Mouse (Mus musculus) lung, postnatal 10 days (tissue): ENCODE measurements at regions not wholly inside any gene's neighbourhood (a gene's known extent, or its start where the extent isn't known, plus 50 kb on each side); places are given as distances from the start of the nearest gene placed in this dataset.

Experiments
- DNase-seq: peaks from one replicate; pipeline ENCODE4 v3.0.0; 2021

GRCm38 (mm10) chr6:143491380-143491779, 324.4 kb downstream of the Etnk1 start:
- DNase-seq = no peak

DNA sequence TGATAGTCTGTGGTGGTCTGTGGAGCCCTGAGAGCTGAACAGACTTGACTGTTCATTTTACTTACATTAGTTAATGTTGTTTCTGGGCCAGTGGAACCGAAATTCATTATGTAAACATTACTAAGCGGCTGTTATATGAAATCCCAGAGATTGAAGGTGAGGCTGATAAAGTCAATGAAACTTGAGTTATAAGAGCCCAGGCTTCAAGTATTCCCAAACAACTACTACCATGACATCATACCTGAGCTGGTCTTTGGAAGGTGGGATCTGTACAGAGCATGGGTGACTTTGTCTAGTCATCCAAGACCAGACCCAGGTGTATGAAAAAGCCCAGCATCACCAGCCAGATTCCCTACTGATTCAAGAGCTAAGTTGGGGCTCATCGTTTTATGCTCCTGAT, 326.5 kb downstream of the Etnk1 start:
- no peak for DNase-seq

GRCm38 (mm10) chr6:143494341-143494740, 327.3 kb downstream of the Etnk1 start:
- DNase-seq = peak; percentile 19

DNA sequence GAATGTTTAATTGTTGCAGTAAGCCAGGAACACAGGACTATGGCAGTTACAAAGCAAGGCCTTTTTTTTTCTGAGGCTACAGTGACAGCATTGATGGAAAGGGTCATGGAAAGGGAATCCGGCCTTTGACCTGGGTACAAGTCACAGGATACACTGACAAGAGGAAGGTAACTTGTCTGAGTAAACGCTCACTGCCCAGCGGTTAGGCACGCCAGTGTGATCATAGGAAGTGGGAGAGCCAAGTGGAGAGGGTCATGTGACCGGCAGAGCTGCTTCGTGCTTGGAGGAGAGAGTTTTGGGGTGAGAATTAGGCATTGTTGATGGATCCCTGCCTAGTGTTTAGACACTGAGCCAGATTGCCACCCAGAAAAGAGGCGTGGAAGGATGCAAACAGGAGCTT, 327.9 kb downstream of the Etnk1 start:
- DNase-seq = peak; percentile 16

- DNase-seq = no peak
Observed at GRCm38 (mm10) chr6:143498764-143499163, 331.7 kb downstream of the Etnk1 start.

DNA sequence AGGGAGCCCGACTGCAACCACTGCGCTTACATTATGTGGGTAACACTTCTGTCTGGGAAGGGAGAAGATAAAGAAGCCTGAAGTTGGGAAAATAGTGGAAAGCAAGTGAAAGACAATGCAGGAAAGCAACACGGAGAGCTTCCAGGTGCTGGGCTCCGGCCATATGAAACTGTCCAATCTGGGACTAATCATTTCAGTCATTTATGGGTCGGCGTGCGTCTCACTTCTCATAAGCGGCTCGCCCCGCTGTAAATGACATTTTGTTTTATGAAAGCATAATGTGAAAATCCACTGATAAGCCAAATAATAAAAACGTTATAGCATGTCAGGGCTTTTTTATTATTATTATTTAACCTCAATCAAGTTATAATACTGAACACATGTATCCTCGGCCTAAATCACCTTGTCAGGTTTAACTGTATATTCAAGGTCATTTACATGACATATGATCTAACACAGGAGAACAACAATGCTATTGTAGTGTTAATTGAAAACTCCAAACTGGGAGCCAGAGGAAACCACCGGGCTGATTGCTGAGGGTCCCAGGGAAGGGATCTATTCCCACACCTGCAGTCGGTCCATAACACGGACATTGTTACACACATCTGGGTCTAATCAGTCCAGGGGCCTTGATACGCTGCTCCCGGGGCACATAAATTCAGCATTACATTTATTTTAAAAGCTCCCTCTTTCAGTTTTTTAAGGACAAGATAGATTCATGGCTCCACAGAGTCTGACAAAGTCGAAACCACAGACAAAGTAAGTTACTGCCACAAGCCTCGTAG, 332.4 kb downstream of the Etnk1 start:
- DNase-seq = no peak

GRCm38 (mm10) chr6:143502803-143503202, 335.8 kb downstream of the Etnk1 start:
- no peak for DNase-seq

DNA sequence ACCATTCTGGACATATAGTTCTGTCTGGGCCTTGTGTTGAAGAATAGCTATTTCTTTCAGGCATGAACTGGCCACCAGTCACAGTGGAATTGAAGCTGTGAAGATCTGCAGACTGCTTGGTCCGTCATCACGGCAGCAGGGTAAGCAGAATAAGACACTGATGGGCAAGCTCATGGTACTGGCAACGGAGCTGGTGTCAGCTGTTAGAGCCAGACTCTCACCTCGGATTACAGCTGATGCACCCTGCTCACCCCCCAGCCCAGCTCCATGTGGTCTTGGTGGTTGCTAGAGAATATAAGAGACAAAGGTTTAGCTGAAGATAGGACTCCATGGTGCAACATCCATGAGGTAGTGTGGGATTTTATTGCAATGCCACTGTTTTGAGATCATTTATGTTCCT, 336.9 kb downstream of the Etnk1 start:
- no peak for DNase-seq

- no peak for DNase-seq
Observed at GRCm38 (mm10) chr6:143513459-143513858, 346.4 kb downstream of the Etnk1 start.

- no peak for DNase-seq
Observed at GRCm38 (mm10) chr6:143515137-143515536, 348.1 kb downstream of the Etnk1 start.

- DNase-seq = no peak
Observed at GRCm38 (mm10) chr6:143516746-143517145, 349.7 kb downstream of the Etnk1 start.

DNA sequence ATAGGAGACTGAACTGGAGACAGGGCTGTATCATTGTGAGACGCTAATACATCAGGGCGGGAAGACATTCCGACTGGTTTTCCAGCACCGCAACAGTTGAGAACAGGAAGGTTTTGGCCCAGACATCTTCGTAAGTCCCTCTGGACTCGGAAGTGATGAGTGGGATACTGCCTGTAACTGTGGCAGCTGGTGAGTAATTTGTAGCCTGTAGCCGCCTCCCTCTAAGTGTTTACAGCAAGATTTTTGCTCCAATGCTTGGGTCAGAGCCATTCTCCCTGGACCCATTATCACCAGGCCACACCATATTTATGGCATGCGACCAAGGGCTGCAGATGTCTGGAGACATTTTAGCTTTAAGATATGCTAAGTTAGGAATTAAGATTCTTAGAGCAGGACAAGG, 351.5 kb downstream of the Etnk1 start:
- DNase-seq = no peak

DNA sequence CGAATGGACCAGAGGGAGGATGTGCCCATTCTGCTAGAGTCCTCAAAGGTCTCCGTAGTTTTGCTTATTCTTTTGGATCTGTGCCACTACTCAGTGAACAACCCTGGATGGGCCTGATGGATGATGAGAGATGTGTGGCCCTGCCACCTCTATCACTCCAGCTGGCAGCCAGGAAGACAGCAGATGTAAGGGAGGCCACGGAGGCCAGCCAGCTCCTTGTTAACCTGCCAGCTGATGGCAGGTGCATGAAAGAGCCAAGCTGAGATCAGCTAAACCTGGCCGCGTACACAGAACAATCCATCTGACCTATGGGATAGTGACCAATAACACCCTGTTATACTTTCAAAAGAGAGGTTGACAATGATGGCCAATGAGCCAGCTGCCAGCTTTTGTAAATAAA, 352.6 kb downstream of the Etnk1 start:
- DNase-seq = no peak

- DNase-seq = no peak
Observed at GRCm38 (mm10) chr6:143525092-143525491, 358.1 kb downstream of the Etnk1 start.

DNA sequence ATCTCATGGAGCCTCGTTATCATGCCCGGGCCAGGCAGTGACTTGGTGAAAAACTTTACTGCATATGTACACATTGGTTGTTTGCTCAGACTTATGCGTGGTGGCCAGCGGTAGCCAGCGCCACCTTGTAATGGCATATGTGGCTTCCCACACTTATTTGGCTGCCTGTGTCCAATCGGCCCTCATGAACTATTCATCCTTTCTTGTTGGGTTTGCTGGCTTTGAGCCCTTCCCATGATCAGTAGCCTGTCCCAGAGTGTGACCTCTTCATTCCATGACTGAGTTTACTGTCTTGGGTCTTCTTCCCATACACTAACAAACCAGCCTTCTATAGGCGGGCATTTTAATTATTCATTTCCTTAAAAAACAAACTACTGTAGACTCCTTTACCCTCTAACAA, 361.9 kb downstream of the Etnk1 start:
- no peak for DNase-seq

DNA sequence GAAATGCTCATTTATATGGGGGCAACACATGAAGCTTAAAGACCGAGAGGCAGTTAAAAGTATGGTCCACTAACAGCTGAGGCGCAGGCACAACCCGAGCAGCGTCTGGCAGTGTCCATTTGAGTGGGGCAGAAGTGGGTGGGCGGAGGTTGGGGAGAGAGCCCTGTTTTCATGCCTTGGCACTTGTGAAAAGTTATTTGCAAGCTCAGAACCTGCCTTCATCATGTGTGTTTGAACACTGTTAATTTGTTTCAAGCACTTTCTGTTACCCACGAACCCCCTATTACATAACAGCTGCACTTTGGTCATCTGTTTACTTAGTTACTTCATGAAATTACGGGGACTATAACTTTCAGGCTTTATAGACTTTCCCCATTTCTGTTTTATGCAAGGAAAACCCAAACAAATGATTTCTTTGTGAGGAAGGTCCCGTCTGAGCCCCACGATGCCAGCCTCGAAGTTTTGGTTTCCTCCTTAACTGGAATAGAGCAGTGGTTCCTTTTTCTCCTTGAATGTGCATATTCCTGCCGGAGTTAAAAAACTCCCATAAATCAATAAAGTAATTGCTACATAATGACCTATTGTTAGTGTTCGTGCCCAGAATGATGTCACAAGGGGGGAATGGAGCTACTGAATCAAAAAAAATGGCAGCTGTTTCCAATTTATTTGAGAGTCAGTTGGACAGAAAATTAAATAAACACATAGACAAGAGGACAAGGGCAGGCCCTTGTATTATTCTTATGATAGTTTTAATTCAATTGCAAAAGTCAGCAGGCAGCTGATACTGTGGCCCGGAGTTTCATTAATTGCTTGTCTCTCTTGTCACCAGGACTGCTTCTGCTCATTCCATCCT, 363.6 kb downstream of the Etnk1 start:
- DNase-seq = peak; percentile 33

DNA sequence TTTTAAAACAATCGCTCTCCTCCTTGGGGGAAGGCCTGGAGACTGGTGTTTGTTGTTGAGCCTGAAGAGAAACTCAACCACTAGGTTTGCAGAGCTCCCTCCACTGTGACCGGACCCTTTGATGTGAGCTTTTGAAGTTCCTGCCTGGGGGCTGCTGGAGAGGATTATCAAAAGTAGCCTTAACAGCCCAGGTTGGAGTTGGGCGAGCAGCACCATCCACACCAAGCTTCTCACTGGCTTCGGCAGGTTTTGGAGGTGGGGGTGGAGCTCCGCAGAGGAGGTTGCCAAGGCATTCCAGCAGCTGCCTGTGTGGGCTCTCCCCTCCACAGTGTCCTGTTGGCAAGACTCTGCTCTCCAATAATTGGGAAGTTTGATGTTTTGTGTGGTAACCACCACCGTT, 364.5 kb downstream of the Etnk1 start:
- DNase-seq = no peak

GRCm38 (mm10) chr6:143532380-143532779, 365.4 kb downstream of the Etnk1 start:
- no peak for DNase-seq

DNA sequence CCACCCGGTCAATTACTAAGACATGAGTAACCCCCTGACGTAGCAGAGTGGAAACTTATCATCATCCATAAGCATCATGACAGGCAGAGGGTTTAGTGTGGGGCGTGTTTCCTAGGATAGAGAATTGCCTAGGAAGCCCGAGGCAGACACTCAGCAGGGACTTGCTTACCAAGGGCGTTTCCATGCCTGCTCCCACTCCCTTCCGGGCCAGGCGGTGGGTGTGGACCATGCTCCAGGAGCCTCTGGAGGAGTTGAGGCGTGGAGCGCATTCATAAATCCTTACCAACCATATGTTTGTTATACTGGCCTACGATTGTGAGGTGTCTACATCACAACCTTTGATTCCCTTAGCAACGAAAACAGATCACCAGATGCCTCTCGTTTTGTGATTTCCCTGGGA, 368.2 kb downstream of the Etnk1 start:
- DNase-seq = no peak

- DNase-seq = no peak
Observed at GRCm38 (mm10) chr6:143535726-143536125, 368.7 kb downstream of the Etnk1 start.

GRCm38 (mm10) chr6:143536525-143537293, 369.7 kb downstream of the Etnk1 start:
- no peak for DNase-seq

- no peak for DNase-seq
Observed at GRCm38 (mm10) chr6:143547406-143547903, 380.4 kb downstream of the Etnk1 start.

DNA sequence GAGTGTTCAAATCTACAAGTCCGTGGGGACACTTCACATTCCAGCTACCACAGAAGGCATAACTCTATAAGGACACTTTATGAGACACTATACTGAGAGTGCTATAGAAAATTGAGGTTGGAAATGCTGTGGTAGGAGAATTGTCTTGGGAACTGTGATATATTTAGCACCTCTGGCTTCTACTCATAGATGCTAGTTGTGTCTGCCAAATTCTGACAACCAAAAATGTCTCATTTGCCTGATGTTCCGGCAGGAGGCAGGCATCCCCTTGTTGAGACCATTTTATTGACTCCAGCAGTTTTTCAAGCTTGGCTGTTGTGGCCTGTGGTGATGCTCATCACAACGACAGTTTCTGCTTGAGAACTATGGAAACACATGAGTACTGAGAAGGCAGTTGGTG, 387.9 kb downstream of the Etnk1 start:
- DNase-seq = peak; percentile 17
